In the genomic region with DNA sequence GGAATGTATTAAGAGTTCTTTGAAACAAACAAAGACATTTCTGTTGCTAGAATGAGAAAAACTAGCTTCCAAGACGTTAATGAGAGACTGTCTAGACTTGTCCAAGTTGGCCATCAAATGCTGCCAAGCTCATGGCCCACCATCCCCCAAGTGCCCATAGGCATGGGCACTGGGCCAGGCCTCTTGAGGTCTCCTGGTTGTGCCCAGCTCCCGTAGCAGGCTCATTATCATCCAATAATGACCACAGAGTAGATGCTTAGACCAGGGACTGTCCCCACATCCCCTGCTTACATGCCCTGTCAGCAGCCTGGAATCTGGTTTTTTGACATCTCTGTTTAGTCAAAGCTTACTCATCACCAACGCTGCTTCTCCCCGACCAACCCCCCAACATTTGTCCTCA, we compare ENCODE assay signal across 13 mouse cellular contexts.
"Had no signal": no experiment of that assay in that cellular context is flagged by ENCODE, and none has a peak within 500 bp of the region (broad histone marks: within the 10 kb centered on the region; RNA-seq: fewer than 3 reads in every experiment).

No protein-coding gene starts in this region.

- DNase-seq: kidney, adult 9 months; kidney, postnatal 14 days; kidney, postnatal 4 days; liver, embryonic 13.5 days; lung, adult 2 months; lung, postnatal 14 days; lung, postnatal 4 days; thymus, adult 18-20 months; thymus, postnatal 36 days had no signal

- H3K4me3 ChIP-seq: liver, embryonic 13.5 days; midbrain, embryonic 12.5 days; midbrain, embryonic 15.5 days; neural tube, embryonic 12.5 days; neural tube, embryonic 15.5 days had no signal

- H3K27ac ChIP-seq: liver, embryonic 13.5 days; midbrain, embryonic 12.5 days; midbrain, embryonic 15.5 days; neural tube, embryonic 12.5 days; neural tube, embryonic 15.5 days had no signal

- H3K4me1 ChIP-seq: liver, embryonic 13.5 days; midbrain, embryonic 12.5 days; midbrain, embryonic 15.5 days; neural tube, embryonic 12.5 days; neural tube, embryonic 15.5 days had no signal
